Mouse (Mus musculus) kidney, postnatal 36 days (tissue): ENCODE measurements around the gene Akap2.
A peak's percentile ranks its signal among the peaks of the same experiment; 100 is the strongest.

Experiments used
- DNase-seq, 2 experiments: peaks; one replicate each; pipeline ENCODE4 v3.0.0; 2021 to 2022; ENCODE audit warnings: mixed read lengths in 2 of 2

The Akap2 gene

DNA sequence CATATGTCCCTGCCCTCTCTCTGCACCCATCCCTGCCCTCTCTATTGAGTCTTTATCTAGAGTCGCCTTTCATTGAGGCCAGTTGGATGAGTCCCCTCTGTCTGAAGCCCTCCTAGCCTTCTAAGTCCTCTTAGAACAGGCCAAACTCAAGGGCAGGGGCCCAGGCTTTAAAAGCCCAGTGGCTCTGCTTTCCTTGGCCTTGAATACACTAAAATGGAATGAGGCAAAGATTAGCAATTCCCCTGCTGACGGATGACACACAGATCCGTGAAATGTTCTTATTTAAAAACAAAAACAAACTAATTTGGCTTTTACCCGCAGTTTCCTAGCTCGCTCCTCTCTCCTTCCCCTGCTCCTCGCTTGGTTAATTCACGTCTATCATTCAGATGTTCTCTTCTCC is 45.0 kb downstream of the Akap2 start:
- no peak for DNase-seq

DNA sequence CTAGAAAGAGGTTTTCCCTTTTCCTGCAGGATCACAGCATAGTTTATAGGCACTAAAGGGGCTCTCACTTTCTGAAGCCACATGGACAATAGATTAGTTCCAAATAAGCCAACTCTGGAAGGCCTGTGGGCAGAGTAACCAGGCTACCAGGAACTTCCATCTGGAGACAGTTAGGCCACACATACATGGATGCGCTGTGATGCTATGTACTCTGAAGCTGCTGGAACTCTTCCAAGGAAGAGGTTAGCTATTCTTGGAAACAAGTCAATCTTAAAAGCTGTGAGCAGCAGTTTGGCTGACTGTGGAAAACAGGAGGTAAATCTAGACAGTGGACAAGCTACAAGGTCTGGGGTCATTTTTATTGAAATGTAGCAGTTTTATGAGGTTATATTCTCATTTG is 46.9 kb downstream of the Akap2 start:
- peak; percentile 30 to 89 for DNase-seq

DNA sequence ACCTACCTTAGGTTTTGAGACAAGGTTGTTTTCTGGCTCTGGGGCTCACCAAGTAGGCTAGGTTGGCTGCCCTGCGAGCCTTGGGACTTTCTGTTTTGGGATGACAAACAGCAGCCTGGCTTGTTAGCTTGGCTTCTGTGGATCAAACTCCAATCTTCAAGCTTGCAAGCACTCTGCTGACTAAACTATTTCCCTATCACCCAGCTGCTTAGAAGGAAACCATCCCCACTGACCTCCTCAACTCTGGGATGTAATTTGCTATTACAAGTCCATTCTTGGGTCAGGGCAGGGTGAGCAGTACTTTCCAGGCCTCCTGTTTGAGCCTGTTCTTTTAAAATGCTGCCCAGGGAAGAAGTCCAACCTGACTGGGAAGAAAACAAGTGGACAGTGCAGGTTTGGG is 47.5 kb downstream of the Akap2 start:
- DNase-seq, result peak; percentile 64 to 91

- no peak for DNase-seq
These were observed 48.3 kb downstream of the Akap2 start for GRCm38 (mm10) chr4:57765806-57766205.

DNA sequence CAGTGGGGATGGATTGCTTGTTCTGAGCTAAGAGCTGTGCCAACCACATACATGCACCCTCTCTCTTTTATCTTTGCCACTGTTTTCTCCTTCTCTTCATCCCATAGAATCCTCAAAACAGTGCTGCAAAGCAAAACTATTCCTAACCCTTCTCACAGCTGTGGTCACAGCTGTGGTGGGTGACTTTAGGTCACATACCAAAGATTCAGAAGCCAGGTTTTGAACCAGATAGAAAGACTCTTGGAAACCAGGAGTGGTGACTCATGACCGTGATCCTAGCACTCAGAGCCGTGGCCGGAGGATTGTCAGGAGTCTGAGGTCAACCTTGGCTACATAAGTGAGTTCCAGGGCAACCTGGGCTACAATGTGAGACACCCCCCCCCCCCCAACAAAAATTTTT is 51.5 kb downstream of the Akap2 start:
- DNase-seq, result no peak

DNA sequence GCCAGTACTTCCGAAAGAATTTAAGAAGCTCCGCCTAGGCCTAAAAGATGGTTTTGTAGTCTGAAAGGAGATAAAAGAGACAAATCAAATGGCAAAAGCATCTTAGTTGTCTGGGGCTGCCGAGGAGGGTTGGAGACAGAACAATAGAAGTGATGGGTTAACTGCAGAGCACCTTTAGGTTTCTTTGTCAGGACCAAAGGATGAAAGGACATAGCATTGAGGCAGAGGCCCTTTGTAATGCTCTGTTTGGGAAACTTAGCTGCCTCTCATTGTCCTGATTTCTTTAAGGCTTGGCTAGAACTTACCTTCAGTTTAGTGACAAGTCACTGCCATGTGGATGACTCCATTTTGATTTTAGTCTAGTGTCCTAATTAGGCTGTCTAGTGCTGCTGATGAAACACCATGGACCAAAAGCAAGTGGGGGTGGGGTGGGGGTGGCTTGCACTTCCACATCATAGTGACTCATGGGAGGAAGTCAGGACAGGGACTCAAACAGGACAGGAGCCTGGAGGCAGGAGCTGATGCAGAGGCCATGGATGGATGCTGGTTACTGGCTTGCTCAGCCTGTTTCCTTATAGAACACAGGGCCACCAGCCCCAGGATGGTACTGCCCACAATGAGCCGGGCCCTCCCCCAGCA is 52.8 kb downstream of the Akap2 start:
- DNase-seq, result no peak

- no peak for DNase-seq
These were observed 54.2 kb downstream of the Akap2 start for GRCm38 (mm10) chr4:57771558-57772219.

DNA sequence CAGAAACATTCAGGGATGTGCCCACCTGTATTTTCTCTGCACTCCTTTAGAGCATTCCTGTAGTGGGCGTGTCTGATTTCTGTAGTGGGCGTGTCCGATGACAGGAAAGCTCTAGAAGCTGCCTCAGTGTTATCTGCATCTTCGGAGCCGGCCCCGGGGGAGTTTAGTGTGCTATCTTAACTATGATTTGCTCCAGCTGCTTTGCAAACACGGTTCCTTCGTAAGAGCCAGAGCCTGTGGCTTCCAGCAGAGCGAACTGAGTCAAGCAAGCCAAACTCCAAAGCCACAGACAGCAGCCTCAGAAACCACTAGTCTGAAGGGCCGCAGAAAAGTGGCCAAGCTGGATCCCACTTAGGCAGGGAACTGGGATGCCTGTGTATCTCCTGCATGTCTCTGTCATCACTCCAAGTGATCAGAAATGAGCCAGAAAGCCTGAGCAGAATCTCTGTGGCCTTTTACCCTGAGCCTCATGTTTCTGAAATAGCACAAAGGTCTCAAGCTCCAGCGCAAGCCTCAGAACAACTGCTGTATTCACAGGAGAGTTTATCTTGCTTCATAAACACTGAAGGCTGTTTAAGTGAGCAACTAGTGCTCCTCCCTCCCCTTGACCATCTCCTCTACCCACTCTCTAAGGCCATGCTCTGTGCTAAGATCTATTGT is 55.5 kb downstream of the Akap2 start:
- DNase-seq, result peak; percentile 35 to 36

DNA sequence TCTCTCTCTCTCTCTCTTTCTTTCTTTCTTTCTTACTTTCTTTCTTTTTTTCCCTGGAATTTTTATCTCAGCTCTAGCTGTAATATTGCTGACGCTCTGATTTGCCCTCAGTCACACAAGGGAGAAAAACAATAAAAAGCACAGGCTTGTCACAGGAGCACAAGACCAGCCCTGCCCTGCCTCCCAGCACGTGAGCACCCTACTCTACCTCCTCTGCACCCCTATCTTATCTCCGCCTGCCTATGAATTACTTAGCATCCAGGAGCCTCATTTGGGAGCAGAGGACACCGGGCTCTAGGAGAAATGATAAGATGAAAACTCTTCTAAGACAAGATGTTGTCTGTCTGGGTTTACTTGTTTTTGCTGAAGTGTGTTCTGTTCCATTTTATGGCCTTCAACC is 57.1 kb downstream of the Akap2 start:
- DNase-seq, result no peak

GRCm38 (mm10) chr4:57775582-57775981 is 58.1 kb downstream of the Akap2 start:
- no peak for DNase-seq

- DNase-seq, result no peak
These were observed 62.9 kb downstream of the Akap2 start for GRCm38 (mm10) chr4:57780403-57780802.

- no peak for DNase-seq
These were observed 63.6 kb downstream of the Akap2 start for GRCm38 (mm10) chr4:57780833-57781641.

- DNase-seq, result peak; percentile 88 to 91
These were observed 64.5 kb downstream of the Akap2 start for GRCm38 (mm10) chr4:57781994-57782393.

- DNase-seq, result peak in 1 of 2 experiments; percentile 49
These were observed 65.3 kb downstream of the Akap2 start for GRCm38 (mm10) chr4:57782549-57783390.

DNA sequence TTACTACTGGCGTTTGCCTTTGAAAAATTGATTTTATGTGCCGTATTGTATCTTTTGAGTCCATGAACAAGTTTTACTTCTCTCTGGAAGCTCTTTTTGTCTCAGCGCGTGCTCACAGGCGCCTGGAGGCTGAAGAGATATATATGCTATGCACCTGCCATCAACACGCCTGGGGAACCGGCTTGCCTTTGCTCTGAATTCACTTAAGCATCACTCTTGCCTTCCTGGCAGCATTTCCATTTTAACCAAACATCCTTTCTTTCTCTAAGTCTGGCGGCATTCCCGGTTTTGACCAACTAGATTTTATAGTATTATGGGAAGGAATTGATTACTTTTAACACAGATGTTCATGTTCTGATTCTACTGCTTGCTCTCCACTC is 65.9 kb downstream of the Akap2 start:
- DNase-seq, result no peak

DNA sequence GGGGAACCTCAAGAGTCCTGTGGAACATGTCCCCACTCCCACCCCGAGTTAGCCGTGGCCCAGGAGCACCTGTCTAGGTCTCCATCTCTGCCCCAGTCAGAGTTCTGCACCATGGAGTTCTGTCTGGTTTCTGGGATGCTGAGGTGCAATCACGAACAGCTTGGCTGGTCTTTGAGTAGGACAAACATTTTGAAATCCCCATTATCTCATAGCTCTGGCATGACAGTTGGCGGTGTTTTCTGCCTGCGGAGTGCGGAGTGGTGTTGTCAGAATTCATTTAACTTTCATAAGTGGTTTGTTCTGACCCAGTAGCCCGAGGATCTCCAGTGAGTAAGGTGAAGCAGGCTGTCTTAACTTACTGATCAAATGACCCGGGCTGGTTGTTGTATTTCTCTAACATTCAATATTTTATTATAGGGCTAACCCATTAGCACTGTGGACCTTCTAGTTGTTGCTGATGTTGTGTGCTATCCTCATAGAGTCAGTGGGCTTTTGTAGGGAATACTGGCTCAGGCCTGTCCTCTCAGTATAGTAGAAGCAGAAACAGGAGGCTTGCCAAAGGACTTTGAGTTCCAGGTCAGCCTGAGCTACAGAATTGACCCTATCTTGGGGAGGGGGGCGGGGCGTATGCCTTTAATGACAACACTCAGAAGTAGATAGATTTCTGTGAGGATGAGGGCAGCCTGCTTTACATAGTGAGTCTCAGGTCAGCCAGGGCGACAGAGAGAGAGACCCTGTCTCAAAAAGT is 66.6 kb downstream of the Akap2 start:
- peak; percentile 73 to 81 for DNase-seq

DNA sequence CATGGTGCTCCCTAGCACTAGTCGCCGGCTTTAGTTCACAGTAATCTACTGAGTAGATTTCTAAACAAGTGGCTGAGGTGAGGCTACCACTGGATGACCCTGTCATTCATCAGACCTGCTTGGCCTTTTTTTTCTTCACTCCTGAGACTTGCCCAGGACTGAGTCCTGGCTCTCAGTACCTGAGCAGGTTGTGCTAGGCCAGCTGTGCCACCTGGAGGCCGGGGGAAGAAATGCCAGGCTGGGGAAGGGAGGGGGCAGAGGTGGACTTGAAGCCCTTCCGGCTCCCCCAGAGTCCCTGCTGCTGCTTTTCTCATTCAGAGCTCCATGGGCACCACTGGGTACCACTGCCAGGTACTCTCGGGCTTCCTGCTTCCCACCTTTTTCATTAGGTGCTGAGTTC is 71.3 kb downstream of the Akap2 start:
- DNase-seq, result peak; percentile 55 to 69

DNA sequence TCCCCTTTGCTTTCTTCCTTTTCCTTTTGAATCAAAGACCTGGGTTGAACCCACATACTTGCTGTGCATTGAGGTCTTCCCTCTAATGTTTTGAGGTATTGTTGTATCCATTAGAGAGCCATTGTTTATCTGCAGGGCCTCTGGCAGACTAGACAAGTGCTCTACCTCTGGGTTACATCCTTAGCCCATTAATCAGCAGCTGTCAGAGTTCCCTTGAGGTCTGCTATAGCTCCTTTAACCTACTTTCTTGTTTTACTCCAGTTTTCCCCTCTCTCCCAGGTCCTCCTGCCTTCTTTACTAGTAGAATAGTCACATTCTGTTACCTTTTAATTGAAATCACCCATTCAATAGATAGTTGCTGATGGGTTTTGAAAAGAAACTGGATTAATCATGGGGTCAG is 71.7 kb downstream of the Akap2 start:
- DNase-seq, result no peak

GRCm38 (mm10) chr4:57793989-57794388 is 76.5 kb downstream of the Akap2 start:
- no peak for DNase-seq

GRCm38 (mm10) chr4:57794547-57794946 is 77.1 kb downstream of the Akap2 start:
- DNase-seq, result no peak

GRCm38 (mm10) chr4:57797548-57798285 is 80.3 kb downstream of the Akap2 start:
- no peak for DNase-seq
